Mouse (Mus musculus): ENCODE results near the gene Slc25a19.

Slc25a19 gene

DNA sequence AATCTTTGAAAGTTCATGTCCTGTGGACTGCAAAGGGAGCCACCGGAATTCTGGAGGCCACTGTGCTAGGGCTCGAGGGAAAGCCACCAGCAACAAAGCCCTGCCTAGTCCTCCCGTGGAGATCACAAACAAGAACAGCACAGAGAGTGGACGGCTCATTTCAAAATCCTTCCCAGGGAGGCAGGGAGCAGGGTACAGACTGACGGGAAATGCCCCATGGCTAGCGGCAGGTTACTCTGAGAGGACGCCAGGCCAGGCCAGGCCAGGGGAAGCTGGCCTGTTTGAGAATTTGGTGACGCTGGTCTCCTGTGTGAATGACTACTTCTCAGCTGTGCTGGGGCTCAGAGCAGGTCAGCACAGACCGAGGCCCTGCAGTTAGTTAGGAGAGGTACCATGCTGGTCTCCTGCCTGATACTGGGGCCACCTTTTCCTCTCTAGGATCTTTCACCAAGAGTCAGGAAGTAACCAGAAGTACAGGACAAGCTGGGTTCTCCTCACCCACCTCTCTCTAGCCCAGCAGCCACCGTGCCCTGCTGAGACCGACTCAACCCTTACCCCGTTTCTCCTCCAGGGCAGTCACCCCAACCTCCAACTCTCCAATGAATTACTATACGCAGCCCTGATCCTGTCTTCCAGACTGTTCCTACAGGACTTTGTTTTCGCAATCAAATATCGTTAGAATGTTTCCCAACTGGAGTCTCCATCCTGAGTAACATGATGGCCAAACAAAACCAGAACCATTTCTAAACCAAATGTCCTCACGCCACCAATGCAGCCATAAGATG, 9.2 kb downstream of the Slc25a19 start:
- no peak for DNase-seq (ENCODE audit: low spot score in 2 of 2)

DNA sequence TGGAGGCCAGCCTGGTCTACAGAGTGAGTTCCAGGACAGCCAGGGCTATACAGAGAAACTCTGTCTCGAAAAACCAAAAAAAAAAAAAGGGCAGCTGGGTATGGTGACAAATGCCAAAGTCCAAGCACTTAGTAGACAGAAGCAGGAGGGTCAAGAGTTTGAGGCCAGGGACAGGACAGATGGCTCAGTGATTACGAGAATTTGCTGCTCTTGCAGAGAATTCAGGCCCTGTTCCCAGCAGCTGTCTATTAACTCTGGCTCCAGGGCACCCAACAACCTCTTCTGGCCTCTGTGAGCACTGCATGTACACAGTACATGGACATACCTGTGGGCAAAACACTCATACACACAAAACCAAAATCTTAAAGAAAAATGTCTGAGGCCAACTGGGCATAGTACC, 10.1 kb downstream of the Slc25a19 start:
- no peak for DNase-seq (ENCODE audit: low spot score in 2 of 2)

DNA sequence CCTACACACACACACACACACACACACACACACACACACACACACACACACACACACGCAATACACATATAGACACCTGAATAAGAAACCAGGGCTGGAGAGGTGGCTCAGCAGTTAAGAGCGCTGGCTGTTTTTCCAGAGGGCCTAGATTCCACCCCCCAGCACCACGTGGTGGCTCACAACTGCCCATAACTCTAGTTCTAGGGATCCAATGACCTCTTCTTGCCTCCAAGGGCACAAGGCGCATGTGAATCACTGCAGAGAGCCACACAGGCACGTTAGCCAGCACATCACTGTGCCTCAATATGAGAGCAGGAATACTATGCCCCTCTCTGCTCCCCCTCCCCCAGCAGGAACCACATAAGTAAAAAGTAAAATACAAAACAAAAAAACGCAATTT, 11.2 kb downstream of the Slc25a19 start:
- no peak for DNase-seq (ENCODE audit: low spot score in 2 of 2)

DNA sequence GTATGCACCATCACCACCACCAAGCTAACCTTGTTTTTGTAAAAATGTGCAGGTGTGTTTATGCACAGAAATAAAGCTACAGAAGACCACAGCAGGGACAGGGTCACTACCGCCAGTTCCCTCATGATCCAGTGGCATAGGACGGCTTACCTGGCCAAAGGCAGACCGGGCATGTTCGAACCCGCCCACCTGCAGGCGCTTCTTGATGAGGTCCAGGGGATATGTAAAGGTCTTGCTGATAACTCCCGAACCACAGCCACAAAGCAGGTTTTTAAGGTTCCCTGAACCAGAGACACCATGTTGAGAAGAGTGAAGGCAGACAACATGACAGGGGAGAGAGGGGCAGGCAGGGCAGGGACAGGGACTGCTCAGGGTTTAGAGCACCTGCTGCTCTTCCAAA, 11.7 kb downstream of the Slc25a19 start:
- DNase-seq (ENCODE audit: low spot score in 2 of 2) = no peak

DNA sequence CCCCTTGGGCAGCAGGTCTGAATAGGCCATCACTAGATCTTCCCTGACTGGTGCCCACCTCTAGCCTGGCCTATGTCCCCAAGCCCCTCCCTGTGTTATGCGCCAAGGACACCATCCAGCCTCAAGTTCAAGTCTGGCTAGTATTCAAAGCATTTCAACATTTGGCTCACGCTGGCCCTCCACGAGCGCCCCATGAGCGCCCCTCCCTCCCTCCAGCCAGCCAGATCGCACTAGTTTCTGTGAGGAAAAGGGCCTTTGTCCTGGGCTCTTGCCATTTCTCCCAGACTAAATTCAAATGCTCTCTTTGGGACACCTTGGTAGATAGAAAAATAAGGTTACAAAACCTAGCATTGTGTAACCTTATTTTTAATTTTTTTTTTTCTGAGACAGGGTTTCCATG, 12.2 kb downstream of the Slc25a19 start:
- no peak for DNase-seq (ENCODE audit: low spot score in 2 of 2)

DNA sequence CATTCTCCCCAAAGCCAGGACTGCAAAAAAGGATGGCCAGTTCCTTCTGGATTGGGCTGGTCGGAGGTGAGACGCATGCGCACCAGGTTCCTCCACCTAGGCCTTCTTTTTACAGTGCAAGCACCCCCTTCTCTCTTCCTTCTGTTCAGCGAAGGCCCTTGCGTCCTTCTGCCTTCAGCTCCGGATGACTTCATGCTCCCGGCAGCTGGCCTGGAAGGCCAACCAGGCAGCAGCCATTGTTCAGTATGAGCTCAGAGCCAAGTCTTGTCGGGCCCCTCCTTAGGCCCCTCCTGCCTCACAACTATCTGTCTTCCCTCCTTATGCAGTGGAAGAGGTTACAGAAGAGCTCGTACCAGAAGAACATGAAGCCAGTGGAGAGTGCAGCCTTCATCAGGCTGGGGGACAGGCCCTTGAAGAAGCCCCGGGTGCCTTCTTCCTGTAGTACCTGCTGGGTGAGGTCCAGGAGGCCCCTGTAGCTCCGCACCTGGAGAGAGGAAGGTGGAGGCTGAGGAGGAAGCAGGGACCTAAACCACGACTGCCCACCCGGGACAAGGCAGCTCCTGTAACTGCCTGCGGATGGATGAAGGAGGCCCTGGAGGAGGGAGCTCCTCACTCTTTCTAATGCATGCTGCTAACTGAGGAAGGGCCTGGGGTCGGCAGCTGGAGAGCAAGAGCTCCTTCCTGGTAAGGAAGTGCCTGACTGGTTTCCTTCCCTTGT, 12.8 kb downstream of the Slc25a19 start:
- no peak for DNase-seq (ENCODE audit: low spot score in 2 of 2)

DNA sequence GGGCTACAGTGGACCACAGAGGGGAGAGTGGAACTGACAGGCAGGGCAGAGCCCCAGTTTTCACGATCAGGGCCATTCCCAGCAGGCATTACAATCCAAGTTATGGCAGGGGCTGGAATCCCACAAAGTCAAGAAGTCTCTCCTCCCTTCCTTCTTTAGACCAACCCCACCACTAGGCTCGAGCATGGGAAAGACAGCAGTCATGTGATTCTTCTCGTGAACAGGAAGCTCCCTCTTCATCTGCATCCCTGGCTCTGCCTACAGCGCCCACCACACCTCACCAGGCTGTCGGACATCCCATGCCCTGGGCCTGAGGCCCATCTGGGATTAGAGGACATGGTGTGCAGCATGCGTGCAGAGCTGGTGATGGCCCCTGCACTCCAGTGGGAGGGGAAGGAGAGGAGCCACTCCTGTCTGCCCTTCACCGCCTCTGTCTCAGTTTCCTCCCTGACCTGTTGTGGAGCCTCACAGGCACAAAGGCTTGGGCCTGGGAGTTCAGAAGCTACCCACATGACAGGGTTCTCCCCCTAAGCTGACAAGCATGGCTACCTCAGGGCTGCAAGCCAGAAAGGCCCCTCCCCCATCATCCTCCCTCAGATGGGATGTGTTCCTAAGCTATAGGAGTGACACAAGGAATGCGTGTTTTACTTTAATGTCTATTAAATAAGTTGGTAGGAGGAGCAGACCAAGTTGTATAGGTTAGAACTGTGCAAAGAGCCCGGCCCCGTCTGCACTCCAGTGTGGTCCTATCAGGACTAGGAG, 13.6 kb downstream of the Slc25a19 start:
- no peak for DNase-seq (ENCODE audit: low spot score in 2 of 2)

DNA sequence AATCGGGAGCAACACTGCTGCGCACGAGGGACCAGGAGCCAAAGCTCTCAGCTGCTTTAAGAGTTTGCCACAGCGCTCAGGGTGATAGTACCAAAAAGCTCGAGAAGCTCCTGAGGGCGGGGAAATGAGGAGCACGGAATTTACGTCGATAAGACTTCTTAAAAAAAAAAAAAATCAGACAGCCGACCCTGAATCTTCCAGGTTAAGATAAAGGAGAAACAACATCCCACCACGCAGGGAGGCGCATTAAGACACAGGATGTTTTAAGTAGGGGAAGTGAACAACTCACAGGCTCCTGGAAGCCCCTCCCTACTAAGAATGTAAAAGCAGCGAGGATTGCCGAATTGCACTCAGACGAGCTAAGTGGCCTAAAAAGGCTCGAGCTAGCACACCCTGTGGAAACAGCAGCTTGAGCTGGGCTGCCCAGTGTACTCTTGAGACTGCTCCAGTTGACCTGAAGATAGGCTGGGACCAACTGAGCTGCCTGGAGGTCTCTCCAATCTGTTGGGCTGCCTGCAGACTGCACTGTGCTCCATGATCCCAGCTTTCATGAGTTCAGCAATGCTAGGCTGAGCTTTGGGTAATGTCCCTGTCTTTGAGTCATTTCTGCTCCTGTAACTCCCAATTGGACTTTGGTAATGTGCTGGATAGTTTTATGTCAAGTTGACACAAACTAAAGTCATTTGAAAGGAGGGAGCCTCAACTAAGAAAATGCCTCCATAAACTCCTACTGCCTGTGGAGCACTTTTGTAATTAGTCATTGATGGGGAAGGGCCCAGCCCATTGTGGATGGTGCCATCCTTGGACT, 14.8 kb downstream of the Slc25a19 start:
- peak in 1 of 2 experiments; percentile 41 for DNase-seq (ENCODE audit: low spot score in 2 of 2)

DNA sequence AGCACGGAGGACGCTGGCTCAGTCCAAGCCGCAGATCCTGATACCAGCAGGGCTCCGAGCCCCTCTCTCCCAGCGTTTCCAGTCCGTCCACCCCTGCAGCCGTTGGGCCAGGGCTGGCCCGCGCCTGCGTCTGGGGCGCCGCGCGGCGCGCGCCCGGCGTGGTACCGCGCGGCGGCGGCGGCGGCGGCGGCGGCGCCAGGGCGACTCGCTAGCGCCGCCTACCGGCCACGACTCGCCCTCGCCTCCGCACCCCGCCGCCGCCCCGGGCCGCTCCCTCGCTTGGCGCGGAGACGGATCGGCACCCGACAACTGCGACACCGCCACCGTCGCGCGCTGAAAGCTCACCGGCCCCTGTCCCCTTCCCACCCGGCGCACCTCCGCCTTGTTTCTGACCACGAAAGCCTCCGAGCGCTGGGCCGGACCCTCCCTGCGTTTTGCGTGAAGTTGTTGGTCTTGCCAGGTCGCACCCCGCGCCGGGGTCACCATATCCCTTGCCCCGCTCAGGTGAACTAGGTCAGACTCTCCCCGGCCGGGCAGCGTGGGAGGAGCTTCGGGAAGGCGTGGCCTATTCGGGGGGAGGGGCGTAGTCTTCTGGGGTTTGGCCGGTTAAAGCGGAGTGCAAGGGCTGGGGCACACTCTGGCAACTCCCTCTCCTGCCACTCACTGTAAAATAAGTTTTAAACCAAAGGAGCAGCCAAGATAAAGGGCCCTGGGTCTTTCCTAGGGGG, 15.5 kb downstream of the Slc25a19 start, which contains the start of gene Mif4gd:
TSS of gene Mif4gd (minus strand) at position 560 of the 728 bp plus-strand sequence.
- DNase-seq (ENCODE audit: low spot score in 2 of 2) = peak; percentile 97 to 99

DNA sequence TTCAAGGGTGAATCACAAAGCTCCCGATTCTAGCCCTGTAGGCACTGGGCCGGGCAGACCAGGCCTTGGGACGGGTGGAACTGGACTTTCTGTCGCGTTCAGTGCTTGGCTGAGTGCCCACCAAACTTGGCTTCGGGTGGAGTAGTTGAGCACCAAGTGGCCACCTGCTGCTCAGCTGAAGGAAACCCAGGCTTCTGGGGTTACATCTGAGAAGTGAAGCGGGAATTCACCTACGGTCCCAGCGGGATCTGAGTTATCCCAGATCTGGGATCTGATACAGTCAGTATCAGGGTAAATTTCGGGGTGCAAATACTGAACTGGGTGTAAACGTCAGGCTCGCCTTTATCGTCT, 16.1 kb downstream of the Slc25a19 start:
- peak; percentile 78 to 85 for DNase-seq (ENCODE audit: low spot score in 2 of 2)

DNA sequence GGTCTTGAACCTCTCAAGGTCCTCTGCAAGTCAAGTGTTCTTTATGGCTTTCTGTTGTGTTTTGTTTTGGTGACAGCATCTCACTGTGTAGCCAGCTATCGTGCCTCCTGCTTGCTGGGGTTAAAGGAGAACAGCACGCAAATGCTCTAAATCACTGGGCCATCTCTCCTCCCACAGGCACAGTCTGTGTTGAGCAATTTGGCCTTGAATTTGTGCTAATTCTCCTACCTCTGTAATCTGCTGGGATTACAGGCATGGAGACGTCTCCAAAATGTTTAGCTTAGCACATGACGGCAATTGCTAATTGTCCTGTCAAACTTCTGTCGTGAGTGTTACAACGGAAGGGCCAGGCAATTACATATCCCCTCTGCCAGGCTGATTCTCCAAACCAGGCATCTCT, 16.9 kb downstream of the Slc25a19 start:
- DNase-seq (ENCODE audit: low spot score in 2 of 2) = no peak

DNA sequence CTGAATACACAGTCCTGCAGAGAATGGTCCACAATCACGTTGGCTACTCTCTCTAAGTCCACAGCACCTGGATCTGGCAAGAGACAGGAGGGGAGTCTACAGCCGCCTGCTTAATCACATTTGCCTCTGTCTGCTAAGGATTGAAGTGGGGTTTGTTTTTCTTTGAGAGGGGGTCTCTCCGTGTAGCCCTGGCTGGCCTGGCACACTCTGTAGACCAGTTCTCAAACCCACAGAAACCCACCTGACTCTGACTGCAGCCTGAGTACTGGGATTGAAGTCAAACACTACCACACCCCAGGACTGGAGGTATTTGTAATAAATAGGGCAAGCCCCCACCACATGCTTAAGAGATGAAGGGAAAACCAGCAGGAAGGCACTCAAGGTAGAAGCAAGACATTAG, 18.5 kb downstream of the Slc25a19 start:
- DNase-seq (ENCODE audit: low spot score in 2 of 2) = no peak

DNA sequence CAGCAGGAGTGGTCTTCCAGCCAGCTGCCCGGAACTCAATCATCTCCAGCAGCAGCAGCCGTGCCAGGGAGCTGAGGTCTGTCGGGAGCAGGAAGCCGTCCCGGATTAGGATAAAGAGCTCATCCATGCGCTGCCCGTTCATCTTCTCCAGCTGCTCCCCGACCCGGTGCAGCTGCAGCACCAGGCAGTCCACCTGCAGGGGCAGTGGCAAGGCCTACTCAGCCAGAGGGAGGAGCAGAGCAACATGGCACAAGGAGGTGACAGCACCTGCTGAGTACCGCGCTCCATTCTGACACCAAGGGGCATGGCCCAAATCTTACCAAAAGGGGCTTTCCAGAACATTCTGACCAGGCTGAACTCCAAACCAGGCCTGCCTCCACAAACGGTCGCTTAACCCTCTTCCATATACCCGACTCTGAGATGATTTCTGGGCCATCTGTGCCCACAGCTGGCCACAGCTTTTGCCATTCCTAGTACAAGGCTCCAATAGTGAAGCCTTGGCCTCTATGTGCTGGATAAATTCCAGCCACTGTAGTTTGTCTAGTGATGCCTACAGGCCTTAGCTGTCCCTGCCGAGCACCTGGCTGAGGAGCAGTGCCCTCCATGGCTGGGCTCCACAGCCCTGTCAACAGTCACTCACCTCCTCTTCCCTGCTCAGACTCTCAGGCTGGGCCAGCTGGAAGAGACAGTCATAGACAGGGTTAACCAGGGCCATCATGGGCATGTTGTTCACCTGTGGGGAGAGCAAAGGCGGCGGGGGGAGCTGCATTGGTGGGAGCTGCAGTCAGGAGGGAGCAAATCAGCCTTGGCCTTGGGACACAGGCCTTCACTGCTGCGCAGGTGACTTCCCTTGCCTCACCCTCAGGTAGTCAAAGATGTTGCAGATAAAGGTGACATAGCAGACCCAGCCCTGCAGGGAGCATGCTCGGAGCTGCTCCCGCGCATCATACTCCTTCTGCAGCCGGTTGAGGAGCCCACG, 19.4 kb downstream of the Slc25a19 start:
- no peak for DNase-seq (ENCODE audit: low spot score in 2 of 2)

DNA sequence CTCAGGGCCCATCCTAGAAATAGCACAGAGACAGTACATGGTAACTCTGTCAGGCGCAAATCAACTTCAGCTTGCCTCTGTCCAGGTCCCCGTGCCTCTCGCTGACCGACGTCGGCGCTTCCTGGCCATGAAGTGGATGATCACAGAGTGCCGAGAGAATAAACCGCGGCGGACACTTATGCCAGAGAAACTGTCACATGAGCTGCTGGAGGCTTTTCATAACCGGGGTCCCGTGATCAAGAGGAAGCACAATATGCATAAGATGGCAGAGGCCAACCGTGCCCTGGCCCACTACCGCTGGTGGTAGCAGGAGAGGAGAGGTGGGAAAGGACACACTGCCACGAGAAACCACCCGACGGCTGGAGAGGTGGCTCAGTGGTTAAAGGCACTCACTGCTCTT, 21.4 kb downstream of the Slc25a19 start:
- DNase-seq (ENCODE audit: low spot score in 2 of 2) = no peak

DNA sequence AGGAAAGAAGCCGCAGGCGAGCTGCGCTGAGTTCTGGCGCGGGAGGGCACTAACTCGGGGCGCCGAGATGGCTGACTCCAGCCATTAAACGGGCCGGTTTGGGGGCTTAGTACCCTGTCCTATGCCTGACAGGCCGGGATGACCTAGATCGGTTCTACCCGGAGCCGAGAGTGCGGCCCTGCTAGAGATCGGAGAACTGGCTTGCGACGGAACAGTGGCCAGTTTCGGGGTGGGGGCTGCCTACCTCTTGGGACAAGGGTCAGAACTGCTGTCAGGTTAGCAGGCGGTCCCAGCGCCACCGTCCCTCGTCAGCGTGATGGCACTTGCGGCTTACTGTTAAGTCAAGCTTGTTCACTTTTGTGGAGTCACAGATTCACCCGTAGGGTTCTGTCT, 23.8 kb downstream of the Slc25a19 start:
- DNase-seq (ENCODE audit: low spot score in 2 of 2) = no peak

DNA sequence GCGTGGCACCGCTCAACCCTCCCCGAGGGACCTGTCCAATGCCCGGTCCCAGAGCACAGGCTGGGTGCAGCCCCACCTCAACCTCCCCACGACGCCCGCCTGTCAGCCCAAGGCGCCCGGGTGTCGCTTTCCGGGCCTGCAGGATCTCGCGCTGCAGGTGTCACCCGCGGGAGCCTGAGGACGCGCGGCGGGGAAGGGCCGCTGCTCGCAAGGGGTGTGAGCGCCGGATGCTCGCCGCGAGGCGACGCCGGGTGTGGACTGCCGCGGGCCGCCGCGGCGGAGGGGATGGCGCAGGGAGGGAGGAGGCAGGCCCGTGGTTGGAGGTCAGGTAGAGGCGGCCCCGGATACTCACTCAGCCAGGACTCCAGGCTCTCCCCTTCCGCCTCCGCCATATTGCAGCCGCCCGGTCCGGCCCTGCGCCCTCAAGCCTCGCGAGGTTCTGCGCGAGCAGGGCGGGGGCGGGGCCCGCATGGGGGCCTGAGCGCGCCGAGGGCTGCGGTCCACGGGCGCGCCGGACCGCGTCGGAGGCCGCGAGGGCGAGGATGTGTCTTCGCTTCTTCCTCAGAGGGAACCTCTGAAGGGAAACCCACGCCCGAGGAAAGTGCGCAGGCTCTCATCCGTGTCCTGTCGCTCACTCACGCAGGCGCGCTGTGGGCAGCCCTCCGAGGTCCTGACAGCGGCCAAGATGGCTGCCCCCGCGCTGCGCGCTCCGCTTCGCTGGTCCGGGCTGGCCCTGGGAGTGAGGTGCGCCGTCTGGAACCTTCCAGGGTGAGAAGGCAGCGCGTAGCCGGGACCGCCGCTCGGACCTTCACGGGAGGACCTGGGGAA, 24.4 kb downstream of the Slc25a19 start, which contains the start of the genes Mrps7 and Gga3:
TSS of gene Mrps7 (plus strand) at position 450 of the 828 bp plus-strand sequence.
TSS of gene Gga3 (minus strand) at position 576 of the 828 bp plus-strand sequence.
- DNase-seq (ENCODE audit: low spot score in 2 of 2) = peak; percentile 95 to 96

DNA sequence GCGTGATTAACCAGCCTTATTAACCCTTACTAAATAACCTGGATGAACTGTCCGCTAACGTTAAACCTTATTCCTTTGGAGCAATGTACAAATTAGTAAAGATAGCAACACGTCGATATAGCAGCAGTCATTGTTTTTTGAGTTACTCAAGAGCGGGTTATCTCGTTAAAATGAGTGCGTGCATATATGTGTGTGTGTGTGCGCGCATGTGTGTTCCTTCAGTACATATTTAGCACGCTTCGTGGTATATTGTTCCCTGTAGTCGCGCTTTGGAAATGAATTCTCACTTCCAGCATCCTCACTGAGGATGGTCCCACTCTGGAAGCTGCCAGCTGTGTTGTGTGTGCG, 25.0 kb downstream of the Slc25a19 start:
- DNase-seq (ENCODE audit: low spot score in 2 of 2) = no peak

DNA sequence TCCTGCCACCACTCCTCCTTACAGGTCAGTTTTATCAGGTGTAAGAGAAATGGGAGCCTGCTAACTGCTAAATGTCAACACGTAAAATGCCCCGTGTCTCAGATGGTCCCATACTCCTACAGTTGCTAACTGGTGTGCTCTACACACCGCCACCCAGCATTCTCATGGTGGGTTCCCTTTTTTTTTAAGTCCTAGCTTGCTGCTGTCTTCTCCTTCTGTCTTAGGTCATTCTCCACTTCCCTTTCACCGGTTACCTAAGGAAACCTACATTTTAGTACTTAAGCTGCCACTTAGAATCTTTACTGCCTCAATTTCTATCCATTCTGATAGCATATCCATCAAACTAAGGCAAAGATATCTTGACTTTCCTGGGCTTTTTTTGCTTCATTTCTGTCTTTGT, 26.9 kb downstream of the Slc25a19 start:
- no peak for DNase-seq (ENCODE audit: low spot score in 2 of 2)

DNA sequence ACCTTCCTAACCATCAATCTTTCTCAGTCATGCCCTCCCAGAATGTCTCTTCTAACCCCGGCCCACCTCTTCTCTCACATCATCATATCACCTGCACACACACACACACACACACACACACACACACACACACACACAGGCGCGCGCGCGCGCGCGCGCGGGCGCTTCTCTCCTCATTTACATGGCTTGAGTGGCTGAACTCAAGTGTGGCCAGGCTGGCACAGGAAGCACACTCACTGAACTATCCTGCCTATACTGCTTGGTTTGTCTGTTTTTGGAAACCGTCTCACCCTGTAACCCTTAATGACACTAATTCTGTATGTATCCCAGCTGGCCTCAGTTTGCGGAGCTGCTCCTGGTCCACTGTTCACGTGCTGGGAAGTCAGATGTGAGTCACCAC, 27.4 kb downstream of the Slc25a19 start:
- DNase-seq (ENCODE audit: low spot score in 2 of 2) = no peak

Measured in spleen, postnatal 10 days (tissue).